Mouse (Mus musculus): ENCODE measurements at regions not wholly inside any gene's neighbourhood (a gene's known extent, or its start where the extent isn't known, plus 50 kb on each side); places are given as distances from the start of the nearest gene placed in this dataset.

- TF ChIP-seq CTCF (IDR thresholded peaks at IDR 0.05; ENCODE audit: extremely low read depth, insufficient read depth, insufficient read length, insufficient replicate concordance) (no peak), POLR2A (IDR thresholded peaks at IDR 0.05; ENCODE audit: low read depth, low read length) (no peak)
Observed at GRCm38 (mm10) chr2:75768559-75769304, 63.2 kb upstream of the Agps start.

All from spleen, adult 2 months (tissue).